Mouse (Mus musculus) left cerebral cortex, adult 11 months (tissue): ENCODE measurements at regions not wholly inside any gene's neighbourhood (a gene's known extent, or its start where the extent isn't known, plus 50 kb on each side); places are given as distances from the start of the nearest gene placed in this dataset.
"Not testable (repeated sequence)": the region's sequence is repeated elsewhere in the genome, so short reads cannot be mapped to it uniquely, and the experiment has no call there.

ENCODE experiments used
- DNase-seq: peaks from one replicate; pipeline ENCODE4 v3.0.0; 2022; ENCODE audit warnings: low spot score

DNA sequence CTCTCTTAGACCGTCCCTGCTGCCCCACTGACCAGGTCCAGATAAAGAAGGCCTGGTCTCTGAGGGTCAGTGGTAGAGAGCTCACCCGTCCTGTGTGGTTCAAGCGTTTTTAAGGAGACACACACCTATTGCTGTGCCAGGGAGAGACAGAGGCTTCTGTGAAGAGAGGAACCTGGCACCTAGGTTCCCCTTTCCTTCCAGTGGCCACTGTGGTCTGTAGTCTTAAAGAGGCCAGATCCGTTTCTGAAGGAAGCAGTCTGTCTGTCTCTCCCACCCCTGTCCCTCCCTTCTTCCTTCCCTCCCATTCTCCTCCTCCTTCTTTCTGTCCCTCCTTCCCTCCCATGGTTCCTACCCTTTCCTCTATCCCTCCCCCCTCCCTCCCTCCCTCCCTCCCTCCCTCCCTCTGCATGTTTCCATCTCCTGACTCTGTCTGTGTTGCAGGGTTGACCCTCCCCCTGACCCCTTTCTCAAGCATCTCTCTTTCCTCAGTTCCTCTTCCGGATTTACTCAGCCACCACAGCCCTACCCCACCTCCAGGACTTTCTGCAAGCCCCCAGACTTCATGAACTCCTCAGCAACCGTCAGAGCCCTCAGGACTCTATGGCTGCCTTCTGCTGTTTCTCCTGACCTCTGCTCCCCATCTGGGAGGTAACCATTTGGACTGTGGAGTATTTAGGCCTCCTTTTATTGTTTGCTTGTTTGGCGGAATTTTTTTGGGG, 100.1 kb upstream of the Ubl3 start:
- DNase-seq: no peak

DNA sequence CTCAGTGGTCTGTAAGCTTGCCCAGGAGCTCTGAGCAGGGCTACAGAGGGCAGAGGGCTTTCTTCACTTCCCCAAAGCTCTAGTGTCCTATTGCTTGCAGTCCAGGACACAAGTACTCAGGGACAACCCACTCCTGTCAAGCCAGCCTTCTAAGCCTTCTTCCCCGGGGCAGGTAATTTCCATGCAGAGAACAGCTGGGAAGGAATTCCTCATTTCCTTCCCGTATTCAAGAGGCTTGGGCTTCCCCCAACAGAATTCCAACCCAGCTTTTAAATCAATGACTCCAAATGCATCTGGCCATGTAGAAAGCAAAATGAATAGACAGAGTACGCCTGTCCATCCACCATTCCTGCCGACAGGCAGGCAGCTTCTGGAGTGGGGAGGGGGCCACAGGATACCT, 99.1 kb upstream of the Ubl3 start:
- DNase-seq: no peak

DNA sequence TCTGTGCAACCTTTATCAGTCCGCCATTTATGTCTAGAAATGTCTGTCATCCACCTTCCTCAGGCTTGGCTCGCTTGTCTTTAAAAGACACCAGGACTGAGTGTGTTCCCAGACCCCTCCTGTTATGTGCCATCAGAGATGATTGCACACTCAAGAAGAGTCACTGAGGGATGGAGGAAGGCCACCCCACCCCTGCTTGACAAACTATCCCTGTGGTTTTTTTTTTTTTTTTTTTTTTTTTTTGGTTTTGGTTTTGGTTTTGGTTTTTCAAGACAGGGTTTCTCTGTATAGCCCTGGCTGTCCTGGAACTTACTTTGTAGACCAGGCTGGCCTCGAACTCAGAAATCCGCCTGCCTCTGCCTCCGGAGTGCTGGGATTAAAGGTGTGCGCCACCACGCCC, 97.0 kb upstream of the Ubl3 start:
- not testable (repeated sequence) for DNase-seq

DNA sequence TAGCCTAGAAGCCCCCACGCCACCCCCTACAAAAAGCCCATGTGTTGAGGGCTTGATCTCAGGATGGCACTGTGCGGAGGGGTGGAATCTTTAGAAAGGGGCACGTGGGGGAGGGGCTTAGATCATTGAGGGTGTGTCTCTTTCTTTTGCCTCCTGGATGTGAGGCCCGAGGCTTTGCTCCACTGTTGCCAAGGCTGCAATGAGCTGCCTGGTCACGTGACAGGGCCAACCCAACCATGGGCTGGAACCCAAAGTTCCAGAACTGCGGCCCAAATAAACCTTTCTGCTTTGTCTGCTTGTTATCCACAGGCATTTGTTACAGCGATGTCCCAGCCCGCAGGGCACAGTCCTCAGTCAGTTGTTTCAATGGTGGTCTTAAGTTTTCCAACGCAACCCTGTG, 96.5 kb upstream of the Ubl3 start:
- DNase-seq: no peak

DNA sequence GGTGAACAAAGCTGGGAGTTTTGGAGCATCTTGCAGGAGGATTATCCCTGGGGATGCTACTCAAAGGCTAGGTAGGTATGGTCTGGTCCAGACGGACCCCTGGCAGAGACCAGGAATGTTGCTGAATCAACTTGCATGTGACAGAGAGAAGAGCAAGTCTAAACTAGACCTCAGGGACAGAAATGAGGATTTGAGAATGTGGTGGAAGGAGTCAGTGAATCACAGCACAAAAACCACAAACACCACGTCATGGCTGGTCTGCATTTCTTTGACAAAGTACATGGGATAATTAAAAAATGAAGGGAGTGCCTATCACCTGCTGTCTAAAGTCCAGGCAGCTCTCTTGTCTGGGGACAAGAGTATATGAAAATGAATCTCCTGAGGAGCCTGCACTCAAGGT, 95.1 kb upstream of the Ubl3 start:
- DNase-seq: no peak

DNA sequence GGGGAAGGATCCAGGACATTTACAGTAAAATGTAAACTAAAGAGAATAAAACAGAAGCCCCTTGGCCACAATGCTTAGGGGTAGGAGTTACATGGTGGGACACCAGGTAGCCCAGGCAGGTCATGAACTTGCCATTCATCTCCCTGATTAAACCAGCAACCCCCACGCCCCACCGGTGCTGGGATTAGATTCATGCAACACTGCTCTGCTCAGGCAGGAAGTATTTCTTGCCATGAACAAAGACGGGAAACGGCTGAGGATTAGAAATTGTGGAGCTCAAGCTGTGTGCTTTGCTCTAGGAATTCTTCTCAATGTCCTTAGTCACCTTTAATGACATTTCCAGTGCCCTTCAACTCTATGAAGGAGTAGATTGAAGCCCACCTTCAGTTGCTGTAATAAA, 93.2 kb upstream of the Ubl3 start:
- no peak for DNase-seq

DNA sequence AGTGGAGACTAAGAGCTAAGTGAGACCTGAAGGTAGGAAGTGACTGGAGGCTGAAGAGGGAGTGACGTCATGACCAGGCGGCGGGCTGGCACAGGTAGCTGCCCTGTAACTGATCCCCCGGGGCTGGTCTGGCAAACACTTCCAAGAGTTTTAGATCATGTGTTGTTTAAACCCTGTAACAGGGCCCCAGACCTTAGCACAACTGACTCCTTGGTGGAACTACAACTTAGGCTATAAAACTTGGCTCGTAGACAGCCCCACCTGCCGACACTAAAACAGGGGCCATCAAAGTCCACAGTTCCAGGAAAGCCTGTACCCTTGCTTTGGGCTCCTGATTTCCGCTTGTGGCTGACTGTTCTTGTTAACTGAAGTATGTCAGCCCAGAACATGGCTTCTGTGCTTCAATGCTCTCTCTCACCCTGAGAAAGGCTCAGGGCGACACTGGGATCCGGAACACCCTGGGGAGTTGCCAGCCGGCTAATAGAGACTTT, 92.6 kb upstream of the Ubl3 start:
- no peak for DNase-seq

DNA sequence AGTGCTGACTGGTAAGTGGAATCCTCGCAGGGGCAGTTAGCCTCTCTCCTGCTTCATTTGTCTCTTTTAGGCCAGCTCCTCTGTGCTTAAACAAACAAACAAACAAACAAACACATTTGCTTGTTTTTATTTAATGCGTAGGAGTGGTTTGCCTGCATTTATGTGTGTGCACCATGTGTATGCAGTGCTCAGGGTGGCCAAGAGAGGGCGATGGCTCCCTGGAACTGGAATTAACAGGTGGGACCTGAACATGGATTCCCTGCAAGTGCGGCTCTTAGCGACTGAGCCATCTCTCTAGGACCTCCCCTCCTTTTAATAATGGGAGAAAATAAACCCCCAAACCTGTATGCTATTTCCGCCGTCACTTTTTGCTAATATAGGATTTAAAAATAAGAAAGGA, 91.8 kb upstream of the Ubl3 start:
- DNase-seq: no peak

DNA sequence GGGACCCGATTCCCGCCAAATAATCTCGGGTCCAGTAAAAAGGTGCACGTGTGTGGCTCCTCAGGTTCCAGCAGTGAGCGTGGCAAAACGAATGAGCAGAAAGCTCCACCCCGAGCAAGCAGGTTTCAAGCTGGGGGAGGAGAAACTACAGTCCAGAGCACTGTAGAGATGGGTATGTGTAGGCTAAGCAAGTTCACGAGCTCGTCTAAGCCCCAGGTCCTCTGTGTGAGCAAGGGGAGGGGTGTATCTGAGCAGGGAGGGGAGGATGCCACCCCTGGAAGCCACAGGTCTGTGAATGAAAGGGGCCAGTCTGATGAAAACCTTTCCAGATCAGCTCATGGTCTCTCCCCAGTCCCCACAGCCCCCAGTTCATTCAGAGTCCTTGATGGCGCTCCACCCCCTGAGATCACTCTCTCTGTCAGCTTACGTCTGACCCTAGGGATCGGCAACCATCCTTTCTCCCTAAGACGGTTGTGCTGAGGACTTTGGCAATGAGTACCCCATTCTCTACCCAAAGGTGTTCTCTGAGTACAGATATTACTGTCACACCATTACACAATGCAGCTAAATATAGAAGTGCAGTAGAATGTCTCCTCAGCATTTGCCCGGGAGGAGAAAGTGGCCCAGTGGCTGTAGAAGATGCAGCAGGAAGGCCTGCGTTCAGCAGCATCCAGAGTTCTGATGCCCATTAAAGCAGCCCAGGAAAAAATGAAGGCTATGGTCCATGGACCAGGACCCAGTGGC, 89.2 kb upstream of the Ubl3 start:
- DNase-seq: no peak

DNA sequence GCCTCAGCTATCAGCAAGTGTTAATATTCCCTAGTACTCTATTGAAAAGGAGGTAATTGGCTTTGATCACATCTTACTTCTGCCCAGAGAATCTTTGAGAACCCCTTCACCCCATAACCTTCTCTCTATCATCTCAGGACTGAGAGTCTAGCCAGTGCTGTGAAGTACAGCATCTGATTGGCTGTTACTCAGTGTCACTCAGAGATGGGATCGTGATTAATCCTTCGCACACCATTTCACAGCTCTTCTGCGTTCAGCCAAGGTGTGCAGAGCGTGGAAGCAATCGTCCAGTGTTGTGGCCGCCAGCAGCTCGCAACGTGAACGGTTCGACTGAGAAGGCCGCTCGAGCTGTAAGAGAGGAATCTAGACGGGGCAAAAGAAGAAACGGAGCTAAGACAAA, 87.9 kb upstream of the Ubl3 start:
- no peak for DNase-seq

DNA sequence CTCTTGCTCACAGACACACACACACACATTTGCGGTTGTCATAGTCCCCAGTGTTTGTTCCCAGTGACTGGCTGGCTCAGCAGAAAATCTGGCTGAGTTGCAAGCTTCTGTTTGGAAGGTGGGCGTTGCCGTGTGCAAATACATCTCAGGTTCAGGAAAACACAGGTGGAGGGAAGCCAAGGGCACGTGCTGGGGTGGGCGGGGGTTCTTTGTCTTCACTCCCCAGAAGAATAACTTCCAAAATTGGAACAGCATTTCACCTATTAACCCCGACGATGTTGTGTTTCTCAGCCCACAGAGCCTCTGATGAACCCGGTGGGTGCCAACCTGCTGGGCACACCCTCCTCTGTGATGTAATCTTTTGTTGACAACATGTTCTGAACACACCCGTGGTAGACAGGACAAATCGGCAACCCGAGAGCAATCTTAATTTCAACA, 82.3 kb upstream of the Ubl3 start:
- DNase-seq: no peak

DNA sequence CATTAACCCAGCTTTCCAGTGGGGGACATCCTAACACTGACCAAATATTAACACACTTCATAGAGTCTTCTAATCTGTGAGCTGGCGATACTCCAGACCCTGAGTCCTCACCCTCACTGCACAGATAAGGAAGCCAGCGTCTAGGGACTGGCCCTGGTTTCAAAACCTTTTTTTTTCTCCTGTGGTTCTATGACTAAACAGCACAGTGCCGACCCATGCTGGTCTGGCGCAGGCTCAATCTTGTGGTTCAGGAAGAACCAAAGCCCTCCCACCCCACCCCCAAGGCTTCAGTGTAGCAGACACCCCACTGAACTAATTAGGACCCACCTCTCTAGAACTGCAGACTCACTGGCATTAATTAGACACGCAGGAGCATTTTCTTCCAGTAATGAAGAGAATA, 81.4 kb upstream of the Ubl3 start:
- no peak for DNase-seq

DNA sequence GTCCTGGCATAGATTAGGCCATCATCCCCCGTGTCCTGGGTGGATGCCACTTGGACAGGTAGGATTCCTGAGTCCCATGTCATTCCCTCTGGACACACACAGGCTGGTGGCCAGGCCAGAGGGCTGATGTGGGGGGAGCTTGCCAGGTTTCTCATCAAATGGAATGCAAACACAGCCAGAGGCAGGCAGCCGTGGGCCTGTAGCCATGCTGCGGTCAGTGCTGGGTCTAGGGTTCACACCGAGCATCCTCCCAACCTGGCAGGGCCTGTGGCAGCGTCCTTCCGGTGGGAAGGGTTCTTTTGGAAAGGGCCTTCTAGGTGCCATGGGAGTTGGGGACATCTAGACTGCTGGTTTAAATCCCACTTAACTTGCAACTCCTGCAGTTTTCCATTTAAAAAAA, 80.7 kb upstream of the Ubl3 start:
- DNase-seq: no peak

DNA sequence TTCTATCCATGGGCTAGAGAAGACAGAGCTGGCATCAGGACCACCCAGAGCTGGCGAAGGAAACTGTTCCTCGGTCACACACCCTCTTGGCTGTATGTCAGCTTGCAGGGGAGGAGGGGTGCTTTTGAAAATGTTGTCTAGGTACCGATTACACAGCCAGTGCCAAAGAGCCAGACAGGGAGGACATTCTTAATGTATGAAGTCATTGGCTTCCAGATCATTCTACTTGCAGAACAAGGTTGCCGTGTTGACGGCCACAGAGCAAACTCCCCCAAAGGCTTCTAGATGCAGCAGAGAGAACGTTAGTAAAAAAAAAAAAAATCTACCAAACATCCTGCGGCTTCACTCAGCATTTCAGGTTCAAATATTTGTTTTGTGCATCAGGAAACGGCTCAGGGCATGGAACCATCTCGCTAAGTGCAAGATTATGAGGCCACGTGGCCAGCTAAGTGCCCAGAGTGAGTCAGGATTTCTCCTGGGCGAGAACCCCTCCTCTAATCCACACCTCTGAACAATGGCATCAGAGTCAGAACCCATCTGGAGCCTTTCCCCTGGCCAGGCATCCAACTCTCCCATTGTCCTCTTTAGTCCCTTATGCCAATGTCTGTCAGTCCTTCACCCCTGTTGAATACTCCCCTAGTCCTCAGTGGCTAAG, 80.1 kb upstream of the Ubl3 start:
- DNase-seq: no peak

DNA sequence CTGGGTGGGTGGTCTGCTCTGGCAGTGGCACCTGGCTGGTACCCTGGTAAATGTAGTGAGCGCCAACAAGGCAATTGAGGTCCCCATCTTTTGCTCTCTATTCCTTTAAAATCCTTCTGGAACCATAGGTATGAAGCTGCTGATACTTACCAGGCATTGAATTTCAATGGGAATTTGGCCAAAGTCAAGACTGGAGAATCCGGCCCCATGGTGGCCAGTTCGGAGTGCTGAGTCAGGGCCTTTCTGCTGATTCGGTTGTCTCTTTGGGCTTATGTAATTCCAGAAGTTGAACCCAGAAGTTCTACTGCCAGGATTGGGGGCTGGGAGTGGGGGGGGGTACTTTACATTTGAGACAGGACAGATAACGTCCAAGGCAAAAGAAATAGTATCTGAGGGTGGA, 79.0 kb upstream of the Ubl3 start:
- no peak for DNase-seq

DNA sequence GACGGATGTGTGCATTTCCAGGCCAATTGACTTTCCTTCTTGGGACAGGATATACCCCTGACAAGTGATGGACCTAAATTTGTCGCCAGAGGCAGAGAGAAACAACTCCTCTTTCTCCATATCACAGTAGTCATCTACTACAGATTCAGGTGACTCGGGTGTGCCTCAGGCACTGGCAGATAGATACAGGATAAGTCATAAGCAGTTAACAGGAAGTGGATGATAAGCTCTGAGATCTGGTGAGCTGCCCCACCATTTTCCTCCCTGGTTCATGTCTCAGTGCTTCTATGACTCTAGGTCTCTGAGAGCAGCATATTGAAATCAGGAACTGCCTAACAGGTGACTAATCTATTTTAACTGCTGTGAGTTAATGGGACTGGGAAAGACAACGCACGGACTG, 73.4 kb upstream of the Ubl3 start:
- DNase-seq: no peak

DNA sequence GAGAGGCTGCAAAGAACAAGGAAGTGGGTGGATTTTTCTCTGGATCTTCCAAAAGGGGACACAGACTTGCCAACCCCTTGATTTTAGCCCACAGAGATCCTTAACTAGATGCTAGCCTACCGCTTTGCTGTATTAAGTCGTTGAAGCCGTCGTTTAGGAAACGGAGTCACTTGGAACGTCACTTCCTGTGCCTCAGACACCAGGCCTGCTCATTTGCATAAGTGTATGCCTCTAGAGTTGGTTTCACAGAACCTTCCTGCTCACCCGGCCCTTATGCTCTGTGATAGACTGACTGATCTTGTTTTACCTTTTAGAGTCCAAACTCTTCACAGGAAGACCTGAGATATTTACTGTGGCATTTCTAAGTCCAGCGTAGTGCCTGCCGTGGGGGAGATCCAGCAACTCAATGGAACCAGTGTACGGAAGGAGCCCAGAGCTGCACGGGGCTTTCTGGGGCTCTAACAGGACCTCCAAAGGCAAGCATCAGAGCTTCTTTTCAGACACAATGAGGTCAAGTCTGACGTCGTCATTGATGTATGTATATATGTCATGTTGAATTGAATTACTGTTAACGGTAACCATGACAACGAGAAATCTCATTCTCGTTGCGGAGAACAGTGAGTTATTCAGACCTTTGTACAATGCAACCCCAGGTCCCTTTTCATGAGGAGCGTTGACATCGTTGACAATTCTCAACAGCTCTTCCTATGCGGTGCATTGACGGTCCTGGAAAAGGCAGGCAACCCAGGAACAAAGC, 72.2 kb upstream of the Ubl3 start:
- DNase-seq: no peak

DNA sequence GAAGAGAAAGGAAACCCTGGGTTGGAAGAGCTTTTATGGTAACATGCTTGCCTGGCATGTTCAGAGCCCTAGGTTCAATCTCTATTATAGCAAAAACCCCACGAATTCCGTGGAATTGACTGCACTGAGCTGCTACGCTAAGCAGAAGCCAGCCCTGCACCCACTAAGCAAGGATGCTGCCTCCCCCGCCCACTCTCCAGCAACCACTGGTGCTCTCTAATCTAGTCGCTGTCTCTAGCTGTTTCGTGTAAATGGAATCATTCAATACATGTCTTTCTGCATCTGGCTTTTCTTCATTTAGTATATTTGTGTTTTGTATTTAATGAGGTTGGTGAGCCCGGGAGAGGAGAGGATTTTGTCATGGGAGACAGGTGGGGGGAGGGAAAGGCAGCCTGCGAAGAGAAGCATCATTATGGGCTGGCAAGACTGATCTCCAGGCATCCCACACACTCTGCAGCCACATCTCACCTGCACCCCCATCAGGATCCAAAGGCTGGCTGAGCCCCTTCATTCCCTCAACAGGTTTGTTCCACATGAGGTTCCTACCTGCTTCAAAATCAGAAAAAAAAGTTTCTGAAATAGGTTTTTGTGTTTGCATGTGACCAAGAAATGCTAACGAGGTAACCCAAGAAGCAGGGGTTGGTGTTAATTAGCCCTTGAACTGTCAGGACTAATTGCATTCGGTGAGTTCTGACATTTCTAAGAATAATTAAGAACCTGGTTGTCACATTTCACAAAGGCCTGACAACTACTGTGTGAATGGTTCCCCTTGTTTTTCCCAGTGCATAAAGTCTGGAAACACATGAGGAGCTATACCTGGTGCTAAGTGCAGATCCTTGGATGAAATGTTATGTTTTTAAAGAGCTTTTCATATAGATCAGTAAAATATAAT, 68.6 kb upstream of the Ubl3 start:
- DNase-seq: no peak

DNA sequence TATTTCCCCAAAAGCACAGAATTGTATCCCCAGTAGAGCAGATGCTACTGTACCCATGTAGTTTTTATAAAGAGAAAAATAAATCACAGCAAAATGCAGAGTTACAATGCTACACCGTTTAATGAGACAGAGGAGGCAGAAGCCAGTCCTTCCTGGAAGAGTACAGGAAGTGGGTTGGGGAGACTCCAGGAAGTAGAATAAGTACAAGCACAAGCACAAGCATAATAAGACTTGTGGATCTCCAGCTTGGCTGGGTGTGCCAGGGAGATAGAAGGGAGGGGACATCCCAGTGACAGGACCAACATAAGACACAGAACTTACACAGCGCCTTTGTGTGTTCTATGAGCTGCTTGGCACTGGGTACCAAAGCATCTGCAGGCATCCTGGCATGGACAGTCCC, 67.3 kb upstream of the Ubl3 start:
- no peak for DNase-seq

DNA sequence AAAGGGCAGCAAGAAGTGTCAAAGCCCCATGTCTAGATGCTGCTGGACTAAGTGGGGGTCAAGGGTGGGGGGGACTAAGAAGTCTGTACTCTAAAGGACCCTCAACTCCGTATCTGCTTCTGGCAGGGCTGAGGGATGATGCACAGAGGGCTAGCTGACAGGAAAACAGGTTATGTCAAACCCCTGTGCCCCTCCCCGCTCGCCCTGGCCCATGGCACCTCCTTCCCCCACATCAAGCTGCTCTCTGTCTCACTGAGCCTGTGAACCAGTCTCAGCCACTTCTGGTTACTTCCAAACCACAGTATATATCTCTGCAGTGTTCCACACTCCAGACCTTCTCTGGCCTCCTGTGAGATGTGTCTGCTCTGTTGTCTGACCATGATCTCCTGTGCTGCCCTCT, 63.8 kb upstream of the Ubl3 start:
- DNase-seq: no peak

DNA sequence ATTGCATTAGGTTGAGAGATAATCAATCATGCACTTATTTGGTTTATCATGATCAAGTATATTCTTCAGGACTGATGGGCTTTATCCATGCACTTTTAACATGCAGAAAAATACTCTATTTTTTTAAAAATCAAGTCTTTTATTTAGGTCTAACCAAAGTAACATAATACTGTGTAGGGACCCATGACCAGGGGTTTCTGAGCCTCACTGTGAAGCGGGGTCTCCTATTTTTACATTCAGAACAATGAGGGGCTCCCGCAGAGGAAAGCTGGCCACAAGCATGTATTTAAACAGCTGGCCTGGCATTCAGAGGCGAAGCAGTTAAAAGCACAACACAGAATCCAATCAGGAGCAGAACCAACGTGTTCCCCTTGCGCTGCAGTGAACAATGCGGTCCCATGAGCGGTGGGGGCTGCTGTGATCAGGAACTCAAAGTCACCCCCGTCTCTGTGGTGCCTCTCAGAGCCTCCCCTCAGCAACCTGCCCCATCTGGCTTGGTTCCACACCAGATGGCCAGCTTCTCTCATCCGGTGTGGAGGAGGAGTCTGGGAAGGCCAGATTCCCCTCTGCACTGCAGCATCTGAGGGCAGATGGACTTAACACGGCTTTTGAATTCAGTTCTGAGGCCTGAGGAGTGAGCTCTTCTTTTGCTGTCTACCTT, 63.2 kb upstream of the Ubl3 start:
- no peak for DNase-seq
